Mouse (Mus musculus) heart, postnatal 0 days (tissue): ENCODE measurements around the gene Cops3.

Experiments used
- CTCF ChIP-seq: IDR thresholded peaks from 2 replicates; pipeline ENCODE4 v1.5.1; 2016; ENCODE audit warnings: antibody characterized with exemption, control low read depth, low read depth
- EP300 ChIP-seq: IDR thresholded peaks from 2 replicates; pipeline ENCODE4 v1.6.1; 2016; ENCODE audit warnings: antibody characterized with exemption, low read depth

- TF ChIP-seq CTCF (no peak), EP300 (no peak)
Measured at GRCm38 (mm10) chr11:59809071-59809669, 30.5 kb downstream of the Cops3 start.
